Mouse (Mus musculus) retina, postnatal 1 day (tissue): ENCODE measurements around the gene Cep41.

Source experiments
- DNase-seq: peaks from one replicate; pipeline ENCODE4 v3.0.0-alpha.2; 2012

Gene Cep41

GRCm38 (mm10) chr6:30693350-30693991 lies at the start of gene Cep41:
Gene Cep41, minus strand, starts transcription at chr6:30693749.
- peak; percentile 99 for DNase-seq

GRCm38 (mm10) chr6:30739177-30739747 lies 45.7 kb upstream of the Cep41 start:
- DNase-seq, result peak; percentile 60

GRCm38 (mm10) chr6:30738464-30739006 lies 45.0 kb upstream of the Cep41 start:
- no peak for DNase-seq

- DNase-seq, result peak; percentile 86
These were observed 44.3 kb upstream of the Cep41 start for GRCm38 (mm10) chr6:30737548-30738463.

GRCm38 (mm10) chr6:30736864-30737547 lies 43.5 kb upstream of the Cep41 start:
- peak; percentile 89 for DNase-seq

GRCm38 (mm10) chr6:30736372-30736762 lies 42.8 kb upstream of the Cep41 start:
- peak; percentile 77 for DNase-seq

GRCm38 (mm10) chr6:30735728-30736371 lies 42.3 kb upstream of the Cep41 start:
- peak; percentile 76 for DNase-seq

- DNase-seq, result peak; percentile 29
These were observed 41.6 kb upstream of the Cep41 start for GRCm38 (mm10) chr6:30734988-30735727.

GRCm38 (mm10) chr6:30734465-30734864 lies 40.9 kb upstream of the Cep41 start:
- peak; percentile 12 for DNase-seq

- peak; percentile 29 for DNase-seq
These were observed 39.1 kb upstream of the Cep41 start for GRCm38 (mm10) chr6:30732571-30733130.

- DNase-seq, result peak; percentile 19
These were observed 36.9 kb upstream of the Cep41 start for GRCm38 (mm10) chr6:30730301-30730971.

GRCm38 (mm10) chr6:30723331-30723730 lies 29.8 kb upstream of the Cep41 start, which contains the start of gene Mest:
Gene Mest, plus strand, starts transcription at chr6:30723547.
- no peak for DNase-seq

- peak; percentile 60 for DNase-seq
These were observed 29.0 kb upstream of the Cep41 start for GRCm38 (mm10) chr6:30722385-30723164.

- no peak for DNase-seq
These were observed 23.2 kb upstream of the Cep41 start for GRCm38 (mm10) chr6:30716796-30717195.

GRCm38 (mm10) chr6:30714891-30715471 lies 21.4 kb upstream of the Cep41 start:
- no peak for DNase-seq

GRCm38 (mm10) chr6:30713896-30714295 lies 20.3 kb upstream of the Cep41 start:
- no peak for DNase-seq

GRCm38 (mm10) chr6:30713455-30713854 lies 19.9 kb upstream of the Cep41 start:
- DNase-seq, result no peak

GRCm38 (mm10) chr6:30712484-30712883 lies 18.9 kb upstream of the Cep41 start:
- no peak for DNase-seq

GRCm38 (mm10) chr6:30711365-30711763 lies 17.8 kb upstream of the Cep41 start:
- no peak for DNase-seq
